Mouse (Mus musculus) midbrain, embryonic 10.5 days (tissue): Measurements from ENCODE around the gene Rpl27a. TPM values are rescaled to one million over a fixed set of nuclear protein-coding genes. Genes with fewer than 3 reads are reported as not detected.
A peak's percentile ranks its signal among the peaks of the same experiment; 100 is the strongest.

Experiments used
- DNase-seq: peaks from one replicate; pipeline ENCODE4 v3.0.0-alpha.2; 2017; ENCODE audit warnings: low spot score
- H3K27ac ChIP-seq: fragments of 300-500 bp; sonication (generic); replicated peaks from 2 replicates; pipeline ENCODE4 v1.5.1; 2016; ENCODE audit warnings: mild to moderate bottlenecking
- H3K27me3 ChIP-seq: fragments of 300-500 bp; sonication (generic); 2 replicates; pipeline ENCODE4 v1.6.1; 2016; ENCODE audit warnings: low read depth, mild to moderate bottlenecking; ENCODE audit not compliant: poor library complexity, severe bottlenecking
- H3K36me3 ChIP-seq: fragments of 300-500 bp; sonication (generic); 2 replicates; pipeline ENCODE4 v1.6.1; 2016; ENCODE audit warnings: mild to moderate bottlenecking, moderate library complexity
- H3K4me1 ChIP-seq: fragments of 300-500 bp; sonication (generic); 2 replicates; pipeline ENCODE4 v1.6.1; 2016
- H3K4me3 ChIP-seq: fragments of 300-500 bp; sonication (generic); 2 replicates; pipeline ENCODE4 v1.5.1; 2016; ENCODE audit warnings: mild to moderate bottlenecking, moderate library complexity
- H3K9me3 ChIP-seq: fragments of 300-500 bp; sonication (generic); replicated peaks from 2 replicates; pipeline ENCODE4 v1.6.1; 2016; ENCODE audit warnings: mild to moderate bottlenecking
- WGBS: fragments of 180-500 bp; shearing (Covaris S2); methylation state at CpG from one replicate; pipeline ENCODE4 v1.1.7; 2016; 5-methylcytosine and 5-hydroxymethylcytosine counted together
- polyA plus RNA-seq: library from polyadenylated mRNA; unstranded; fragments of >200 nt; fragmentation: Nextera tagmentation; extraction: Ambion mirVana; gene quantifications from 2 replicates; pipeline ENCODE4 v1.2.1, GENCODE M21; 2016

Rpl27a gene
- polyA plus RNA-seq, 1 experiment from 2014 or later, result 126 TPM

DNA sequence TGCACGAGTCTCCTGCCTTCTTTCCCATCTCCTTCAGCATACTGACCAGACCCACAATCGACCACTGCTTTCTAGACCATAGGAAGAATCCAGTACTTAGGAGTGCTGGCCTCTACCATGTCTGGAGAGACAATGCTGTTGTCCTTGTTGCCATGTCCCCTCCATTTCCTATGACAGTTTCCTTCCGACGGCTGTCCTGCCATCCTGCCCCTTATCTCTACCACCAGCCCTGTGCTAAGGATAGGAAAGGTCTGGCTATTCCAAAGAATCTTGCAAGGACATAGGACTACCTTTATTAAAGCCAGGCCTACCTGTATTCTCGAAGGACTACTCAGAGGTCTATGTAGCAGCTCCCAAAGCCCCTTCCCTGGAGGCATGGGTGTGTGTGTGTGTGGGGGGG lies 12.6 kb downstream of the Rpl27a start:
- Histone ChIP-seq H3K4me3 (no peak overlapping the region), H3K36me3 (peaks cover 76% of the 10 kb centered on the region), H3K27ac (no peak overlapping the region), H3K4me1 (peaks cover 2% of the 10 kb centered on the region; the same call in 1 of the 2 replicates), H3K27me3 (no peaks in the 10 kb centered on the region), H3K9me3 (no peaks in the 10 kb centered on the region)
- DNase-seq, result no peak
- 86% methylated on average over 5 of the region's 5 CpGs for WGBS

DNA sequence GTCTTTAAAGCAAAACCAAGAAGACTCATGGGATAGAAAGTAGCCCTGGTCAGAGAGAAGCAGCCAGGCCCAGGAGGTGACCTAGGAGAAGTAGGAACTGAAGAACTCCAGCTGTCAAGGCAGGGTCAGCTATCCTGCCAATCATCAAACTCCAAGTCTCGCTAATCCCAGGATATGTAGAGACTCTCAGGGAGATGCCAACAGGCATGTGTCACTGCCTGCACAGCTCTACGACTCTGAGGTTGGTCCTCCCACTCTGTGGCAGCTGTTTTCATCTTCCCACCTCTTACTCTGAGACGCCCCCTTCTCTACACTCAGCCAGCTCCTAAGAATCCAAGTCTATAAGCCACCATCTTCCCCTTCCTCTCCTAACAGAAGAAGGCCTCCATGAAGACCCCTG lies 13.7 kb downstream of the Rpl27a start:
- Histone ChIP-seq H3K4me3 (no peak overlapping the region), H3K4me1 (peaks cover 5% of the 10 kb centered on the region; the same call in 1 of the 2 replicates), H3K36me3 (peaks cover 68% of the 10 kb centered on the region), H3K27ac (no peak overlapping the region), H3K27me3 (no peaks in the 10 kb centered on the region), H3K9me3 (no peaks in the 10 kb centered on the region)
- no peak for DNase-seq
- 86% methylated on average over 3 of the region's 3 CpGs for WGBS

DNA sequence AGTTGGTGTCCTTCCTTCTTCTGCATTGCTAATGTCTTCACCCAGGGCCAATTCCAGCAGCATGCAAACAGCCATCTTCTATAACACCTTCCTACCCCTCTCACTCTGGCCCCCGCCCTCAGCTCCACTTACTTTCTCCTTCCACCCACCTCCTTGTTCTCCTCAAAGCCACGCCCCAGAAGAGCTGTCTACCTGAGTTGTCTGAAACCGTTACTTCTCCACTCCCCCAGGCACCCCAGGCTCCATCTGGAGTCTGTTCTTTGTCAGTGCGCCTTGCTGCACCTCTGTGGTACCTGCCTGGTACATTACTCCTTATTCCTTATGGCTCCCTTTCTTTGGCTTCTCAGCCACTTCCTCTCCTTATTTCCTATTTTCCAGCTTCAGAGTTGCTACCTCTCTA lies 14.2 kb downstream of the Rpl27a start:
- Histone ChIP-seq H3K36me3 (peaks cover 66% of the 10 kb centered on the region), H3K4me3 (no peak overlapping the region), H3K27me3 (no peaks in the 10 kb centered on the region), H3K4me1 (peaks cover 5% of the 10 kb centered on the region; the same call in 1 of the 2 replicates), H3K9me3 (no peaks in the 10 kb centered on the region), H3K27ac (no peak overlapping the region)
- 81% methylated on average over 4 of the region's 4 CpGs for WGBS
- no peak for DNase-seq

GRCm38 (mm10) chr7:109533888-109534287 lies 14.9 kb downstream of the Rpl27a start:
- Histone ChIP-seq H3K9me3 (no peaks in the 10 kb centered on the region), H3K27me3 (no peaks in the 10 kb centered on the region), H3K27ac (no peak overlapping the region), H3K4me3 (no peak overlapping the region), H3K4me1 (peaks cover 5% of the 10 kb centered on the region; the same call in 1 of the 2 replicates), H3K36me3 (peaks cover 72% of the 10 kb centered on the region)
- no peak for DNase-seq
- 95% methylated on average over 4 of the region's 4 CpGs for WGBS

DNA sequence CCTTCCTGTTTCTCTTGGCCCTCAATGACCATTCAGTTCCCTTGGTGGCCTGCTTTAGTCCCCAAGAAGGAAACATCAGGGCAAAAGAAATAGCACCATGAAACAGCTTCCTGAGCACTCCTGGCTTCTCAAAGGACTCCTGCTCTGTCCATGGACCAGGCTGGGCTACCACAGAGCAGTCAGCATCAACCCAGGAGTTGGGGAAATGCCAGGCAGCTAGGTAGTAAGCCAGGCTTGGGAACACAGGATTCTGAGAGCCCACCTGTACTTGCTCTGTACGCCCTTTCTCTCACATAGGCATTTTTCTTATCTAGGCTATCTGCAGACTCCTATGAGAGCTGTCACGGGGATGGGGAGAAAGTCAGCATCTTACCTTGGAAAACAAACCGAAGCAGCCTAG lies 16.0 kb downstream of the Rpl27a start:
- no peak overlapping the region for H3K27ac ChIP-seq
- H3K4me3 ChIP-seq, result no peak overlapping the region
- peaks cover 78% of the 10 kb centered on the region for H3K36me3 ChIP-seq
- no peaks in the 10 kb centered on the region for H3K9me3 ChIP-seq
- DNase-seq, result no peak
- 94% methylated on average over 3 of the region's 3 CpGs for WGBS
- H3K27me3 ChIP-seq, result no peaks in the 10 kb centered on the region
- H3K4me1 ChIP-seq, result peaks cover 5% of the 10 kb centered on the region; the same call in 1 of the 2 replicates

DNA sequence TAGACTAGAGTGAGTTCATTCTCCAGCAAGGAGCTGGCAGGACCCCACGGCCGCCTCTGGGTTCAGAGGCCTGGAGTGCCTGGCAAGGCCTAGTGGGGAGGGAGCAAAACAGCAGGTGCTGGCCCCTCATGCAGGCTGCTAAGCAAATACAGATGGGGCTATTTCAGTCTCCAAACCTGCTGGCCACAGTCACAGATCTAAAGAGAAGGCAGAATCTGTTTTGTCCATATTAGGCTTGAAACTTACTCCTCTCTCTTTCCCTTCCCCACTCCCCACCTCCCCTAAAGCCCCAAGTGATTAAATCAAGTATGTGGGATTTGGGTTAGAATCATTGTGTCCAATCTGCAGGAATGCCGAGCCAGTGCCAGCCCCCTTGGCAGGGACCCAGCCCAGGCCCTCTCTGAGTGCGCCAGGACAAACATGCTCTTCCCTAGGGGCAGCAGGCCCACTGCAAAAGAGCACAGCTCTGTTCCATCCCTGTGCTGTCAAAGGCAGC lies 17.6 kb downstream of the Rpl27a start:
- WGBS, result 58% methylated on average over 4 of the region's 4 CpGs

DNA sequence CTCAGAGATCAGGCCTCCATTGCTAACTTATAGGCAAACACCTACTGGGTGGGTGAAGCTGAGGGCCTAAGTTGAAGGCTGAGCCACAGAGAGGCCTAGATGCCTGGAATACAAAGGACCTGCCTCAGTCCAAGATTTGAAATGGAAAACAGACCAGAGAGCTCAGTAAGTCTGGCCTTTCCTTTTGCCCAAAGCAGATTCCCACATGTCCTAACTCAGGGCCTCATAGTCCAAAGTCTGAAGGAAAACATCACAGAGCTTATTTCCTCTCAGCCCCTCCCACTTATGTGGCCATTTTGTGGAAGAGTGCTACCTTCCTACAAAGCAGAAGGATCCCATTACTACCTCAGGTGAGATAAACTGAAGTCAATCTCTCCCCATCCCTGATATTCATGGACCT lies 22.0 kb downstream of the Rpl27a start:
- Histone ChIP-seq H3K27me3 (no peaks in the 10 kb centered on the region), H3K36me3 (peaks cover 77% of the 10 kb centered on the region), H3K4me1 (peaks cover 5% of the 10 kb centered on the region; the same call in 1 of the 2 replicates), H3K27ac (no peak overlapping the region), H3K4me3 (no peak overlapping the region), H3K9me3 (no peaks in the 10 kb centered on the region)
- DNase-seq, result no peak

More for the DNA sequence above, 17.6 kb downstream of the Rpl27a start:
- peaks cover 5% of the 10 kb centered on the region; the same call in 1 of the 2 replicates for H3K4me1 ChIP-seq
- no peak overlapping the region for H3K4me3 ChIP-seq
- H3K27ac ChIP-seq, result 0 out of 2 replicates have a peak overlapping the region, but pooled peaks have one; percentile 46
- H3K9me3 ChIP-seq, result no peaks in the 10 kb centered on the region
- peaks cover 77% of the 10 kb centered on the region for H3K36me3 ChIP-seq
- no peak for DNase-seq
- H3K27me3 ChIP-seq, result no peaks in the 10 kb centered on the region

GRCm38 (mm10) chr7:109541609-109542363 lies 22.8 kb downstream of the Rpl27a start:
- no peak overlapping the region for H3K27ac ChIP-seq
- WGBS, result 93% methylated on average over 10 of the region's 10 CpGs
- peaks cover 73% of the 10 kb centered on the region for H3K36me3 ChIP-seq
- H3K27me3 ChIP-seq, result no peaks in the 10 kb centered on the region
- no peak overlapping the region for H3K4me3 ChIP-seq
- DNase-seq, result no peak
- peaks cover under 1% of the 10 kb centered on the region; the same call in 1 of the 2 replicates for H3K4me1 ChIP-seq
- no peaks in the 10 kb centered on the region for H3K9me3 ChIP-seq

GRCm38 (mm10) chr7:109542364-109542628 lies 23.3 kb downstream of the Rpl27a start:
- 89% methylated on average over 3 of the region's 3 CpGs for WGBS
- DNase-seq, result no peak
- Histone ChIP-seq H3K9me3 (no peaks in the 10 kb centered on the region), H3K36me3 (peaks cover 73% of the 10 kb centered on the region), H3K27ac (no peak overlapping the region), H3K4me1 (no peaks in the 10 kb centered on the region), H3K4me3 (no peak overlapping the region), H3K27me3 (no peaks in the 10 kb centered on the region)

DNA sequence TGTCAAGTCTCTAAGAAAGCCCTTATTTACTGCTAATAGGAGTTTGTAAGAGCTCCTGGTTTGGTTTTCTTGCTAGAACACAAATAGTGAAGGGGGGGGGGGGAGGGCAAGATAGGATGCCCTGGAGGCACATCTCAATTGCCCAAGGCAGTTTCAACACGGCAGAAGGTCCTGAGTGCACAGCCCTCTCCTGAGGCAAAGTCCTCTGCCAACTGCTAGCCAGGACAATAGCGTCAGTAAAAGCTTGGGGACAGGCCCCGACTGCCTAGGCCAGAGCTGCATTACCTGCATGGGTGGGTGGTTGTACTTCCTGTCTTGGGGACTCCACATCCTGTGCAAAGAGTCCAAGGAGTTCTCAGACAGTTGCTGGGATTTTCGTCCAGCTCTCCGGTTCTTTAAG lies 25.8 kb downstream of the Rpl27a start:
- H3K9me3 ChIP-seq, result no peaks in the 10 kb centered on the region
- H3K4me3 ChIP-seq, result no peak overlapping the region
- no peaks in the 10 kb centered on the region for H3K4me1 ChIP-seq
- no peaks in the 10 kb centered on the region for H3K27me3 ChIP-seq
- WGBS, result 81% methylated on average over 5 of the region's 5 CpGs
- no peak for DNase-seq
- H3K36me3 ChIP-seq, result peaks cover 78% of the 10 kb centered on the region
- no peak overlapping the region for H3K27ac ChIP-seq

DNA sequence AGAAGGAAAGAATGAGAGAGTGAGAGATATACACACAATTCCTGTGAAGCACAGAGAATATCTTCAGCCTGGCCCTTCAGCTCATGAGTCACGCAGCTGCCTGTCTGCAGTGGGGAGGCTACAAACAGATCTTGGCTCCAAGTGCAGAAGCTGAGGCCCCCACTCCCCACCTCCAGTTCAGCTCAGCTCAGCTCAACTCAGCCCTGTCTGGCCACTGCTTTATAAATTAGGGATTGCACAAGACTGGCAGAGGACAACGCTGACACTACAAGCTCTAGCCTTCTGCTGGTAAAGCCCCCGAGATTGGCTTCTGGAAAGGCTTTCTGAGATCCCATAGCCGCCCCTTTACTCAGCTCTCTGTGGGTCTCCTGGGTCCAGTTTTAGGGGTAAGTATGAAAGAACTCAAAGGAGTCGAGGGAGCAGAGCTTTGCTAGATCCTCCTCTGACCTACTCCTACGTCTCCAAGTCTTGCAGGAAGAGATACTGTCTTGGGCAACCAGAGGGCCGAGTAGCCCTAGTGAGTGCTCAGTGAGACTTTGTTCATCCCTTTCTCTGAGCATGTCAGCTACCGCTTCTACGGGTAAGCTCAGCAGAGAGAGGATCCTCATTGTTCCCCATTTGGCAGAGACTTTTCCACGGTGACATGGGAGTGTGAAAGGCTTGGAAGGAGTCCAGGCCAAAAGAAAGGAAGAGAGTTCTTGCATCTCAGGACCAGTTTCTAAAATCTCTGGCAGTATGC lies 26.5 kb downstream of the Rpl27a start:
- H3K4me1 ChIP-seq, result no peaks in the 10 kb centered on the region
- no peak overlapping the region for H3K4me3 ChIP-seq
- H3K27ac ChIP-seq, result peak overlapping the region; percentile 30; the same call in 1 of the 2 replicates
- no peak for DNase-seq
- WGBS, result 82% methylated on average over 10 of the region's 10 CpGs
- H3K27me3 ChIP-seq, result no peaks in the 10 kb centered on the region
- H3K9me3 ChIP-seq, result no peaks in the 10 kb centered on the region
- peaks cover 76% of the 10 kb centered on the region for H3K36me3 ChIP-seq

- 91% methylated on average over 2 of the region's 2 CpGs for WGBS
- peaks cover 74% of the 10 kb centered on the region for H3K36me3 ChIP-seq
Measured at GRCm38 (mm10) chr7:109546186-109546585, 27.2 kb downstream of the Rpl27a start.

DNA sequence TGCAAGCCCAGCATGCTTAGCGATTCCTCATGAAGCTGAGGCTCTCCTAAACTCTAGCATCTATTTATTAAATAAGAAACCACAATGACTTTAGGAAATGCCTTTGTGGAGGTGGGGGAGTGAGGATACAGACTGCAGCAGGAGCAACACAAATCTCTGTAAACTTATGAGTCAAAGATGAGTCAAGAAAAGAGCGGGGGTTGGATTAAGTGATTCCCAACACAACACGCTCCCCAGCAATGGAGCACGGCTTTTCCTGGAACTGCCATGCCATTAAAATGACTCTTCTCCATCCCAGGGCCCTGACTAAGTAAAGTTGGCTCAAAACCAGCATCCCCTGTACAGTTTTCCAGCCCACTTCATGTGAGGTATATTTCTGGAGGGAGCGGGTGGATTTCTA lies 27.8 kb downstream of the Rpl27a start:
- DNase-seq, result no peak
- H3K27ac ChIP-seq, result no peak overlapping the region
- no peaks in the 10 kb centered on the region for H3K9me3 ChIP-seq
- no peaks in the 10 kb centered on the region for H3K27me3 ChIP-seq
- H3K4me3 ChIP-seq, result no peak overlapping the region
- peaks cover 71% of the 10 kb centered on the region for H3K36me3 ChIP-seq
- WGBS, result 93% methylated on average over 5 of the region's 5 CpGs
- no peaks in the 10 kb centered on the region for H3K4me1 ChIP-seq

More at GRCm38 (mm10) chr7:109546186-109546585, 27.2 kb downstream of the Rpl27a start:
- Histone ChIP-seq H3K27ac (no peak overlapping the region), H3K27me3 (no peaks in the 10 kb centered on the region), H3K9me3 (no peaks in the 10 kb centered on the region), H3K4me1 (no peaks in the 10 kb centered on the region), H3K4me3 (no peak overlapping the region)
- DNase-seq, result no peak
